Mouse (Mus musculus): Measurements from ENCODE around the gene Arhgap35.

- TF ChIP-seq CTCF (IDR thresholded peaks at IDR 0.05; ENCODE audit: borderline replicate concordance, extremely low read depth, insufficient read depth, insufficient read length) (no peak), POLR2A (IDR thresholded peaks at IDR 0.05; ENCODE audit: borderline replicate concordance, extremely low read depth, insufficient read depth, insufficient read length, poor library complexity, severe bottlenecking) (no peak)
Observed at GRCm38 (mm10) chr7:16496260-16496659, 118.5 kb downstream of the Arhgap35 start.

Data from brain, embryonic 14.5 days (tissue).